Mouse (Mus musculus) thymus, postnatal 25 days (tissue): ENCODE measurements around the gene Astn2.

Experiments
- DNase-seq: peaks from one replicate; pipeline ENCODE4 v3.0.0; 2022

Gene Astn2

GRCm38 (mm10) chr4:65379461-65379860 lies 1025.0 kb downstream of the Astn2 start:
- DNase-seq: no peak

GRCm38 (mm10) chr4:65376571-65376970 lies 1027.8 kb downstream of the Astn2 start:
- DNase-seq: no peak

GRCm38 (mm10) chr4:65373841-65374240 lies 1030.6 kb downstream of the Astn2 start:
- no peak for DNase-seq

- DNase-seq: no peak
These were observed 1031.7 kb downstream of the Astn2 start for GRCm38 (mm10) chr4:65372731-65373130.

- no peak for DNase-seq
These were observed 1037.3 kb downstream of the Astn2 start for GRCm38 (mm10) chr4:65367135-65367534.

- no peak for DNase-seq
These were observed 1049.8 kb downstream of the Astn2 start for GRCm38 (mm10) chr4:65354580-65354979.

- no peak for DNase-seq
These were observed 1053.9 kb downstream of the Astn2 start for GRCm38 (mm10) chr4:65350521-65350920.

- no peak for DNase-seq
These were observed 1062.6 kb downstream of the Astn2 start for GRCm38 (mm10) chr4:65341766-65342165.

- no peak for DNase-seq
These were observed 1070.7 kb downstream of the Astn2 start for GRCm38 (mm10) chr4:65333718-65334117.
